Mouse (Mus musculus): ENCODE measurements around the gene Pxmp4. TPM values are rescaled to one million over a fixed set of nuclear protein-coding genes. Genes with fewer than 3 reads are reported as not detected.

Pxmp4 gene
- polyA plus RNA-seq, 1 experiment = 21.5 TPM

DNA sequence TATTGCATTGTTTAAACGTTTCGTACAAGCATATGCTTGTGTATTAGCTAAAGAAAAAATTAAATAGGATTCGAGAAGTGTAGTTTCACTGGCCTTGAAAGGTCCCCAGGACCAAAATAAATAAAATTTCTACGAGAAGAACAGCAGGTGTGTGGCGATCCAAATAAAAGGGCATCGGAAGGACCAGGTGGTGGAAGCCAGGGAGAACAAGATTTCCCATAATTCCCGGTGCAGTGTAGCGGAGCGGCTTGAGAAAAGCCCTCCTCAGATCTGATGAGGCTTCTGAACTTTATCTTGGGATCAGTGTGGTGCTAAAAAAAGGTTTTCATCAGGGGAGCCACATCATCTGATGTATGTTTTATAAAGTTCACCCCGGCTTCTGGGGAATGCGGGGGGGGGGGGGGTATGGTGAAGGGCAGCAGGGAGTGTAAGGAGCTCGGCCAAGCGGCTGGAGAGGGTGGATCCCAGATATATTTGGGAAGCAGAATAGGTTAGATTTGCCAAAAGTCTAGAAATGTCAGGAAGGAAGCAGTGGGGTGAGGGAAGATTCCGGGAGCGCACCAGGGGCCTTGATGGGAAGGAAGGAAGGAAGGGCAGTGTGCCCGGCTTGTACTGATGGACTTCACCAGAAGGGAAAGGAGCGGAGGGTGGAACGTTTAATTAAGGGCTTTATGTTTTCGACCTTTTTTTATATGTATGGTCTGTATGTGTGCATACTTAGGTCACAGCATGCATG lies 11.5 kb upstream of the Pxmp4 start:
- Histone ChIP-seq H3K4me3 (ENCODE audit: insufficient read depth, low read length) (no peak overlapping the region), H3K27ac (ENCODE audit: insufficient read depth, low read length) (no peak overlapping the region), H3K4me1 (ENCODE audit: control insufficient read depth, insufficient read depth, low read length) (no peaks in the 10 kb centered on the region)
- TF ChIP-seq POLR2A (IDR thresholded peaks at IDR 0.05; ENCODE audit: extremely low read depth, insufficient read depth, low read length) = no peak
- no peak for TF ChIP-seq CTCF (IDR thresholded peaks at IDR 0.05; ENCODE audit: extremely low read depth, insufficient read depth, low read length)

GRCm38 (mm10) chr2:154613118-154614115 lies 9.9 kb upstream of the Pxmp4 start, which contains the start of the genes Zfp341 and 4930519P11Rik:
Zfp341 (plus strand) TSS chr2:154613297.
4930519P11Rik (minus strand) TSS chr2:154613437.
- peak within 1 kb of the TSS; percentile 88 for H3K27ac ChIP-seq (ENCODE audit: insufficient read depth, low read length)
- H3K4me1 ChIP-seq (ENCODE audit: control insufficient read depth, insufficient read depth, low read length) = no peaks in the 10 kb centered on the region
- TF ChIP-seq POLR2A (IDR thresholded peaks at IDR 0.05; ENCODE audit: extremely low read depth, insufficient read depth, low read length) (peak; percentile 49), CTCF (IDR thresholded peaks at IDR 0.05; ENCODE audit: extremely low read depth, insufficient read depth, low read length) (peak; percentile 48)
- peak within 1 kb of the TSS; percentile 68 for H3K4me3 ChIP-seq (ENCODE audit: insufficient read depth, low read length)

DNA sequence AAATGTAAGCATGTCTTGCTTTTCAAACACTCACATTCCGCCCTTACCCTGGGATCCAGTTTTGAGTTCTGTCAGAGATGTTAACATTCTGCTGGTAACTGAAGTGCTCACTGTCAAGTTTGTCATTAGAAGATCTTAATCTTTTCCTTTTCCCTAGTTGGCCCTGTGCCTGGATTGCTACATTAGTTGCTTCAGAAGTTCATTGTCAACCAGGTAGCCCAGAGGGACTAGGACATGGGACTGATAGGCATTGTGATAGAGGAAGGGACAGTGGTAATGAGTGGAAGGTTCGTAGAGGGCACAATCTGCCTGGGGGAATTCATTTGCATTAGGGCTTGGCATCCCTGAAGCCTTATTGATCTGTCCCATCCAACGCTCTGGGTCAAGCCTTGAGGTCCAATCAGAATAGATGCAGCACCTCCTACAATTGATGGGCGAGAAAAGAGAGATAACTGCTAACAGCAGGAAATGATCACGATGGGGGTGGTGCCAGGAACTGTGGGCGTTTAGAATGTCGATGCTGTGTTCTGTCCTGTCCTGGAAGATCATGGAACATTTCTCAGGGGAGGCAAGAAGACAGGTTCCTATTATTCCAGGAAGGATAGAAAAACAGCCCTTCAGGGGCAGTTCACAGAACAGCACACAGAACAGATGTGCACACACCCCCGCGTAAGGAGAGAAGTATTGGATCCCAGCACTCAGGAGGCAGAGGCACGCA lies 5.7 kb upstream of the Pxmp4 start:
- Histone ChIP-seq H3K27ac (ENCODE audit: insufficient read depth, low read length) (no peak overlapping the region), H3K4me1 (ENCODE audit: control insufficient read depth, insufficient read depth, low read length) (no peaks in the 10 kb centered on the region; the same call in 1 of the 2 replicates), H3K4me3 (ENCODE audit: insufficient read depth, low read length) (no peak overlapping the region)
- TF ChIP-seq POLR2A (IDR thresholded peaks at IDR 0.05; ENCODE audit: extremely low read depth, insufficient read depth, low read length) (no peak), CTCF (IDR thresholded peaks at IDR 0.05; ENCODE audit: extremely low read depth, insufficient read depth, low read length) (no peak)

DNA sequence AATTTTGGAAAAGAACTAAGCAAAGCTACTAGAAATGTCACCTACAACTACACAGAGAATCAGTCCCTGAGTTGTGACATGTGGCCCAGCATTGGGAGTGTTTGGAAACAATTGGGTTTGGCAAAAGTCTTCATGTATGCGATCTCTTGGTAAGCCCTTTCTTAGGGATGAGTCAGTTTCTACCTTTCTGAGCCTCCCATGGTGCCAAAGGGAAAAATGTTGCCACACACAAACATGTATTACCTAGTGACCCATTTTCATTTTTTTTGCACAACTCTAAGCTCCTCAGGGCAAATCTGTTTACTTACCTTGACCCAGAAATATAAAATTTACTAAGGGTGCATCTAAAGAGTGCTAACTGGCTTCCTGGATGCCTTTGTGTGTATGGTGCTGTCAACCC lies 3.5 kb upstream of the Pxmp4 start:
- Histone ChIP-seq H3K4me3 (ENCODE audit: insufficient read depth, low read length) (no peak overlapping the region), H3K4me1 (ENCODE audit: control insufficient read depth, insufficient read depth, low read length) (peaks cover 3% of the 10 kb centered on the region), H3K27ac (ENCODE audit: insufficient read depth, low read length) (no peak overlapping the region)
- TF ChIP-seq CTCF (IDR thresholded peaks at IDR 0.05; ENCODE audit: extremely low read depth, insufficient read depth, low read length) (no peak), POLR2A (IDR thresholded peaks at IDR 0.05; ENCODE audit: extremely low read depth, insufficient read depth, low read length) (no peak)

DNA sequence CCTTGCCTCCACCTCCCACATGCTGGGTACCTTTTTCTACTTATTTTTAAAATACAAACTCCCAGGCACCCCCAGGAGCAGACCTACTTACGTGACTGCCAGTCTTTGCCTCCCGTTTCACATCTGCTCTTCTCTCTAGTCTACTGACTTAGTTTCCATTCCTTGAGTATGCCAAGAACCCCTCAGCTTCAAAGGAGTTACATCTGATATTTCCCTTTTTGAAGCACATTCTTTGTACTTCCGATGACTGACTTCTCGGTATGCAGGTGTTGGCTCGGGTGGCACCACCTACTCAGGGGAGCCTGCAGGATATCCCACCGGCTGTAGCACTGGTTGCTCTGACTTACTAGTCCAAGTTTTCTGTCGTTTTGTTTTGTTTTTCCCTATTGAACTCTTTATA lies 648 bp upstream of the Pxmp4 start:
- H3K4me3 ChIP-seq (ENCODE audit: insufficient read depth, low read length) = peak overlapping the region; percentile 72; the same call in 1 of the 2 replicates
- peaks cover 3% of the 10 kb centered on the region for H3K4me1 ChIP-seq (ENCODE audit: control insufficient read depth, insufficient read depth, low read length)
- TF ChIP-seq CTCF (IDR thresholded peaks at IDR 0.05; ENCODE audit: extremely low read depth, insufficient read depth, low read length) (no peak), POLR2A (IDR thresholded peaks at IDR 0.05; ENCODE audit: extremely low read depth, insufficient read depth, low read length) (no peak)
- no peak overlapping the region for H3K27ac ChIP-seq (ENCODE audit: insufficient read depth, low read length)

- H3K4me3 ChIP-seq (ENCODE audit: insufficient read depth, low read length) = peak overlapping the region; percentile 72
- peak overlapping the region; percentile 58; the same call in 1 of the 2 replicates for H3K27ac ChIP-seq (ENCODE audit: insufficient read depth, low read length)
- peaks cover 3% of the 10 kb centered on the region for H3K4me1 ChIP-seq (ENCODE audit: control insufficient read depth, insufficient read depth, low read length)
- no peak for TF ChIP-seq POLR2A (IDR thresholded peaks at IDR 0.05; ENCODE audit: extremely low read depth, insufficient read depth, low read length)
- TF ChIP-seq CTCF (IDR thresholded peaks at IDR 0.05; ENCODE audit: extremely low read depth, insufficient read depth, low read length) = no peak
Observed at GRCm38 (mm10) chr2:154603007-154603637, 386 bp downstream of the Pxmp4 start.

DNA sequence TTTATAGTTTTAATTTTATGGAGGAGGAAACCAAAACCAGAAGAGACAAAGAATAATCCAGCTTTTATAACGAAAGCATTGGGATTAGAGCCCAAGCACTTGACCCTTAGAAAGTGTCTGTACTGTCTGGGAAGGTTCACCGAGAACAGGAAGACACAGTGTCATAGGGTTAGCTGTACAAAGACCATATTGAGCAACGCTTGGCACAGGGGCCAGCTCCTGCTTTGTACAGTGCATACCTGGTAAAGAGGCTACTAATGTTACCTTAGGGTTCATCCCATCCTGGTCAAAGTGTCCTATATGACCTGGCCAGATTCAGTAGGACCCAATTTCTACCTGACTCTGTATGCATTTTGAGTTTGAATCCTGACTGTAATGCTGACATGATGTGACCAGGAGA lies 2.2 kb downstream of the Pxmp4 start:
- no peak overlapping the region for H3K4me3 ChIP-seq (ENCODE audit: insufficient read depth, low read length)
- H3K4me1 ChIP-seq (ENCODE audit: control insufficient read depth, insufficient read depth, low read length) = peaks cover 3% of the 10 kb centered on the region
- no peak overlapping the region for H3K27ac ChIP-seq (ENCODE audit: insufficient read depth, low read length)
- TF ChIP-seq CTCF (IDR thresholded peaks at IDR 0.05; ENCODE audit: extremely low read depth, insufficient read depth, low read length) = no peak

GRCm38 (mm10) chr2:154600586-154600985 lies 2.9 kb downstream of the Pxmp4 start:
- Histone ChIP-seq H3K4me1 (ENCODE audit: control insufficient read depth, insufficient read depth, low read length) (peaks cover 3% of the 10 kb centered on the region), H3K27ac (ENCODE audit: insufficient read depth, low read length) (no peak overlapping the region), H3K4me3 (ENCODE audit: insufficient read depth, low read length) (no peak overlapping the region)
- TF ChIP-seq CTCF (IDR thresholded peaks at IDR 0.05; ENCODE audit: extremely low read depth, insufficient read depth, low read length) = no peak
- TF ChIP-seq POLR2A (IDR thresholded peaks at IDR 0.05; ENCODE audit: extremely low read depth, insufficient read depth, low read length) = no peak

DNA sequence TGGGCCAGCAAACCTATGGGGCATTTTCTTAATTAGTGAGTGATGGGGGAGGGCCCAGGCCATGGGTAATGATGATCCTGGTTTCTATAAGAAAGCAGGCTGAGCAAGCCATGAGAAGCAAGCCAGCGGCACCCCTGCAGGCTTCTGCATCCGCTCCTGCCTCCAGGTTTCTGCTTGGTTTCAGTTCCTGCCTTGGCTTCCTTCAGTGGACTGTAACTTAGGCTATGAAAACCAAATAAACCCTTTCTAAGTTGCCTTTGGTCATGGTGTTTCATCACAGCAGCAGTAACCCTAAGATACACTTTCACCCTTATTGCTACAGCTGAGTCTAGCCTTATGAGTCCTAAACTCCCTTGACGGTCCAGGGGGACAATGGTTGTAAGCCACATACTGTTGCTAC lies 6.1 kb downstream of the Pxmp4 start:
- H3K4me1 ChIP-seq (ENCODE audit: control insufficient read depth, insufficient read depth, low read length) = no peaks in the 10 kb centered on the region
- TF ChIP-seq POLR2A (IDR thresholded peaks at IDR 0.05; ENCODE audit: extremely low read depth, insufficient read depth, low read length) (no peak), CTCF (IDR thresholded peaks at IDR 0.05; ENCODE audit: extremely low read depth, insufficient read depth, low read length) (no peak)
- H3K27ac ChIP-seq (ENCODE audit: insufficient read depth, low read length) = no peak overlapping the region
- H3K4me3 ChIP-seq (ENCODE audit: insufficient read depth, low read length) = no peak overlapping the region
